In genomic region chr4:90212076-90212475, GRCm38 (mm10) we compare ENCODE assay signal across 51 mouse cellular contexts. TPM values are rescaled to one million over a fixed set of nuclear protein-coding genes. Genes with fewer than 3 reads are reported as not detected.
"Had no signal": no experiment of that assay in that cellular context is flagged by ENCODE, and none has a peak within 500 bp of the region (broad histone marks: within the 10 kb centered on the region; RNA-seq: fewer than 3 reads in every experiment).

No protein-coding gene starts in this region.

- H3K9ac ChIP-seq: heart, embryonic 12.5 days; heart, embryonic 13.5 days; heart, embryonic 15.5 days; hindbrain, embryonic 12.5 days; hindbrain, embryonic 13.5 days; hindbrain, embryonic 14.5 days; hindbrain, embryonic 15.5 days; intestine, embryonic 15.5 days; kidney, embryonic 15.5 days had no signal

- H3K27me3 ChIP-seq: heart, embryonic 12.5 days; heart, embryonic 13.5 days; heart, embryonic 15.5 days; hindbrain, embryonic 12.5 days; hindbrain, embryonic 13.5 days; hindbrain, embryonic 15.5 days; intestine, embryonic 15.5 days; kidney, embryonic 15.5 days had no signal

- ATAC-seq: hindbrain, embryonic 16.5 days; hindbrain, postnatal 0 days; inflammation-experienced regulatory T-cells, adult 6 months; intestine, embryonic 15.5 days; intestine, embryonic 16.5 days; intestine, postnatal 0 days had no signal

- H3K36me3 ChIP-seq: heart, embryonic 10.5 days; heart, embryonic 12.5 days; heart, embryonic 13.5 days; heart, embryonic 15.5 days; hindbrain, embryonic 10.5 days; hindbrain, embryonic 12.5 days; hindbrain, embryonic 13.5 days; hindbrain, embryonic 15.5 days; intestine, embryonic 15.5 days; kidney, embryonic 15.5 days had no signal

- H3K4me3 ChIP-seq: heart, embryonic 10.5 days; heart, embryonic 12.5 days; heart, embryonic 13.5 days; heart, embryonic 15.5 days; hindbrain, embryonic 10.5 days; hindbrain, embryonic 12.5 days; hindbrain, embryonic 13.5 days; hindbrain, embryonic 15.5 days; intestine, embryonic 15.5 days; kidney, embryonic 15.5 days; layer of hippocampus, adult 2 months had no signal

- H3K27ac ChIP-seq: heart, embryonic 10.5 days; heart, embryonic 13.5 days; heart, embryonic 15.5 days; hindbrain, embryonic 10.5 days; hindbrain, embryonic 12.5 days; hindbrain, embryonic 13.5 days; hindbrain, embryonic 14.5 days; hindbrain, embryonic 15.5 days; hindbrain, postnatal 0 days; intestine, embryonic 15.5 days; kidney, embryonic 15.5 days; kidney, postnatal 0 days; layer of hippocampus, adult 2 months had no signal

- H3K4me2 ChIP-seq: heart, embryonic 11.5 days; heart, embryonic 12.5 days; heart, embryonic 13.5 days; heart, embryonic 15.5 days; hindbrain, embryonic 12.5 days; hindbrain, embryonic 13.5 days; hindbrain, embryonic 14.5 days; hindbrain, embryonic 15.5 days; intestine, embryonic 15.5 days; kidney, embryonic 15.5 days had no signal

- H3K4me1 ChIP-seq: heart, embryonic 10.5 days; heart, embryonic 12.5 days; heart, embryonic 13.5 days; heart, embryonic 15.5 days; hindbrain, embryonic 10.5 days; hindbrain, embryonic 12.5 days; hindbrain, embryonic 13.5 days; hindbrain, embryonic 15.5 days; intestine, embryonic 15.5 days; kidney, embryonic 15.5 days had no signal

- H3K9me3 ChIP-seq: heart, embryonic 10.5 days; heart, embryonic 12.5 days; heart, embryonic 13.5 days; heart, embryonic 15.5 days; hindbrain, embryonic 10.5 days; hindbrain, embryonic 12.5 days; hindbrain, embryonic 13.5 days; hindbrain, embryonic 15.5 days; intestine, embryonic 15.5 days; kidney, embryonic 15.5 days had no signal

- DNase-seq: heart, postnatal 10 days; heart, postnatal 14 days; heart, postnatal 36 days; heart, postnatal 4 days; kidney, adult 11 months; kidney, adult 18-20 months; kidney, adult 2 months; kidney, adult 8-10 months; kidney, adult 9 months; kidney, postnatal 10 days; kidney, postnatal 14 days; kidney, postnatal 25 days; kidney, postnatal 36 days; kidney, postnatal 4 days; layer of hippocampus, adult 9-11 months; layer of hippocampus, postnatal 36 days had no signal

RNA-seq across cellular contexts. Expression of gene Zfp352, which starts 6.5 kb away (rescaled TPM):
- total RNA-seq: heart, adult 8-10 months; heart, postnatal 10 days; heart, postnatal 14 days; heart, postnatal 25 days; heart, postnatal 36 days; heart, postnatal 4 days; hematopoietic stem cell, adult 5-6 weeks; hindbrain, postnatal 0 days; layer of hippocampus, adult 18-20 months; layer of hippocampus, adult 2 months; layer of hippocampus, adult 8-10 months; layer of hippocampus, postnatal 10 days; layer of hippocampus, postnatal 14 days; layer of hippocampus, postnatal 25 days; layer of hippocampus, postnatal 36 days had no signal
- polyA plus RNA-seq: heart, embryonic 10.5 days; heart, embryonic 11.5 days; heart, embryonic 12.5 days; heart, embryonic 13.5 days; heart, embryonic 14.5 days; heart, embryonic 15.5 days; heart, embryonic 16.5 days; heart, postnatal 0 days; hindbrain, embryonic 10.5 days; hindbrain, embryonic 11.5 days; hindbrain, embryonic 12.5 days; hindbrain, embryonic 13.5 days; hindbrain, embryonic 14.5 days; hindbrain, embryonic 15.5 days; hindbrain, embryonic 16.5 days; hindbrain, postnatal 0 days; inflammation-experienced regulatory T-cells, adult 6 months; intestine, embryonic 14.5 days; intestine, embryonic 15.5 days; intestine, embryonic 16.5 days; intestine, postnatal 0 days; kidney, adult 2 months; kidney, embryonic 14.5 days; kidney, embryonic 15.5 days; kidney, embryonic 16.5 days; kidney, postnatal 0 days; large intestine, adult 2 months had no signal
